Mouse (Mus musculus): ENCODE data around the gene Tpt1.
"Not testable (repeated sequence)": the region's sequence is repeated elsewhere in the genome, so short reads cannot be mapped to it uniquely, and the experiment has no call there.

Tpt1 gene

DNA sequence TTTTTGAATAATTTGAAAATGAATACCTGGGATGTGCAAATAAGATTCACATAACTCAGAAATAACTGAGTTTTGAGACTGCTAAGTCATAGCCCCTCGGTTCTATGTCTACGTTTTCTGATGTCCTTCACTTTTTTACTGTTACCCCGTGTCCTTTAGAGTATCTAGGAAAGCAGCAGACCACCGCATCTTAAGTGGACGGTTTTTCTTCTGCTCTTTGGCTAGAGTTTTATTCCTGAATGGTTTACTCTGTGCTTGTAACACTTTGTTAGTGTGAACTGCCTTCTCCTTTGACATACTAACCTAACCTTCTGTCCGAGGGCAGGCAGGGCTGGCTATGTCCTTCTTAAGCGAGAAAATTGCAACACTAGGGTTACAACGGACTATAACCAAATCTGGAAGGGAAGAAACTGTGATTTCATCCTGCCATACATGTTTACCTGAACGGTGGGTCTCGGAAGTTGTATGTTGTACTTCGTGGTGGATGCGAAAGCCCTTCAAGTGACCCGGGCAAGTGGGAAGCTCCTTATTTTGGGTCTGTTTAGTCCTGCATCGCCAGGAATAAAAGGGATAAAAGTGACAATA is 690 bp upstream of the Tpt1 start:
- no peak for DNase-seq

- DNase-seq = peak; percentile 89 to 91
Observed at GRCm38 (mm10) chr14:75845698-75846115, 814 bp downstream of the Tpt1 start.

DNA sequence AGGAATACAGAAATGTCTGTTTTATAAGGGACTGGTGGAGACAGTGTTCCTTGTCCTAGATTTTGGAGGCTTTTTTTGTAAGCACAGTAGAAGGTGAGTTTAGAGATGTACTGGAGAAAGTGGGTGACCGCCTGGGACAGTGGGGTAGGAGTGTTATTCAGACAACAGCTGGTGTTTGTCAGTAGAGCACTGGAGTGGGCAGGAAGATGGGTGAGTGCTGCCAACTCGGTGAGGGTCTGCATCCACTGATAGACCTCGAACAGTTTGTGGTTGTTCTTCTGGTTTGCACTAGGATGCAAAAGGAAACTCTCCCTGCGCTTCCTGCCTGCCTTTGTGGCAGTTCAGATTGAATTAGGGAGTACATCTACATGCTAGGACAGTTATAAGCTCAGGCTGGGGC is 2.8 kb downstream of the Tpt1 start:
- no peak for DNase-seq

DNA sequence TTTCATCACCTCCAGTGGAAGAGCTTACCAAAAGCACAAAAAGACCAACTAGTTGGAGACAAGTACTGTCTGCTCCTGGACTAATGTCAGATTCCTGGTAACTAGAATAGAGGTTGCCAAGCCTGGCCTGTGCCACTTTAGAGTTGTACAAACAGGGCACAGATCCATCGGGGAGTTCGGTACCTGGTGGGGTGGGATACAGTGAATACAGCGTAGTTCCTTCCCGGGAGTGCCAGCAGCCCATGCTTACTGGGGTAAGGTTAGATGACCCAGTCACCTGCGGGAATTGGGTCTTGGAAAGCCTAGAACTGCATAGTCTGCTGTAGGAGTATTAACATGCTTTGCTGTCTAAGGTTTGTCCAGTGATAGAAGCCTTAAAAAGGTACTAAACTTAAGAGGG is 3.6 kb downstream of the Tpt1 start:
- DNase-seq = no peak

- DNase-seq = no peak
Observed at GRCm38 (mm10) chr14:75849236-75849635, 4.3 kb downstream of the Tpt1 start.

- DNase-seq = no peak
Observed at GRCm38 (mm10) chr14:75849842-75850568, 5.1 kb downstream of the Tpt1 start.

DNA sequence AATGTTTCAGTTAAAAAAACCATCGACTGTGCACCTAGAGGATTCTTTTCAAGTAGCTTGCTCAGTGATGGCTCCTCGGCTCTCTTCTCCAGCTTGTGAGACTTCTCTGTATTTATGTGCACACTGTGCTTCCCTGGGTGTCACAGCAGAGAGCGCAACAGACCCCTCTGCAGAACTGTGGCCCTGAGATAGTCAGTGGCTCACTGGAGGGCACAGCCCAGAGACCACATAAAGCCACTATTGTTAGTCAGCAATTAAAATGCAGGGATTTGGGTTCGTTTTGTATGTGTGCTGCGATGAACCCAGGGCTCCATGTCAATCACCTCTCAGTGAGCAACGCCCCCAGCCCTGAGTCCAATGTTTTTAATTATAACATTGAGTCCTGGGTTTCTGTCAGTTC is 5.9 kb downstream of the Tpt1 start:
- DNase-seq = no peak

DNA sequence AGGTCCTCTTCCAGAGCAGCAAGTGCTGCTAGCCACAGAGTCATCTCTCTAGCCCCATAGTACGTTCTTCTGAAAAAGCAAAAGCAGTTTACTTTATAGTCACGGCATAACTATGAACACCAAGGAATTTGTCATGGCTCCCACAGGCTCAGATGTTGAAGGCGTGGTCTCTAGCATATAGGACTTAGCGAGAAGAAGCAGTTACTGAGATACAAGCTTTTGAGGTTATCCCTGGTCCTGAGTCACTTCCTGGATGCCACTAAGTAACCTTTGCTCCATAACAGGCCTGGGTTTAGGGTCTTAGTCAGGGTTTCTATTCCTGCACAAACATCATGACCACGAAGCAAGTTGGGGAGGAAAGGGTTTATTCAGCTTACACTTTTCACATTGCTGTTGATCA is 7.1 kb downstream of the Tpt1 start:
- DNase-seq = no peak

- no peak for DNase-seq
Observed at GRCm38 (mm10) chr14:75855263-75855992, 10.5 kb downstream of the Tpt1 start.

- DNase-seq = no peak
Observed at GRCm38 (mm10) chr14:75858181-75858580, 13.3 kb downstream of the Tpt1 start.

- DNase-seq = no peak
Observed at GRCm38 (mm10) chr14:75859619-75860018, 14.7 kb downstream of the Tpt1 start.

GRCm38 (mm10) chr14:75862701-75863100 is 17.8 kb downstream of the Tpt1 start:
- DNase-seq = no peak

DNA sequence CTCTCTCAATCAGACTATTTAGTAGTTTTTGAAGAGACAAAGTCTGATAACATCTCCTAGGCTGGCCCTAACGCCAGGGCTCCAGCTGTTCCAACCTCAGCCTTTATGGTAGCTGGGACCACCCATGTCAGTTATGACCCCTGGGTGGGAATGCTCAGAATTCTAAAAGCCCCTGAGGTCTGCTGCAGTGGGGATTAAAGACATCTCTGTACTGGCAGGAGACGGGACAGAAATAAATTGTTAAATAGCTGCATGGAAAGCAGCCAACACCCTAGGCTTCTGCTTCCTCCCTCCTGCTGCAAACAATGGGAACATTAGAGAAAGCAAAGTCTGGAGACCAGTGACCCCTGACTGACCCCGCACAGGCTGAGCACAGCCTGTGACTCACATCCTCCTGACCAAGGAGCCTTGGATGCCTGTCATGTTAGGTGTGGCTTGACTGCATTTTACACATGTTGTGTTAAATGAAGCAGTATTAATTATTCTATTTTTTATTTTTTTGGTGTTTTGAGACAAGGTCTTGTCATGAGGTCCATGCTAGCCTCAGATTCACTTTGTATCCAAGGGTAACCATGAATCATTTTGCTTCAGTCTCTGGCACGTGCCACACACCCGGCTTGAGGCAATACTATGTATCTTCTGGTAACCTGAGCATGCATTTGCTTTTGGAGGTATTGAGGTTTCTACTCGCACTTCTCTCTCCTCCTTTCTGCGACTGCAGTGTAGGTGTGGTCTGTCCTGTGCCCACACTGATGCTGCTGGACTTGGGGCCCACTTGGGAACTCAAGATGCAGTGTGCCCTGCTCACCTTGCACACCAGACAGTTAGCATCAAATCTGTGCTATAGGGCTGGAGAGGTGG is 18.9 kb downstream of the Tpt1 start:
- DNase-seq = peak; percentile 84 to 86

GRCm38 (mm10) chr14:75866706-75867333 is 21.9 kb downstream of the Tpt1 start:
- no peak for DNase-seq

GRCm38 (mm10) chr14:75868028-75868427 is 23.1 kb downstream of the Tpt1 start:
- DNase-seq = not testable (repeated sequence)

DNA sequence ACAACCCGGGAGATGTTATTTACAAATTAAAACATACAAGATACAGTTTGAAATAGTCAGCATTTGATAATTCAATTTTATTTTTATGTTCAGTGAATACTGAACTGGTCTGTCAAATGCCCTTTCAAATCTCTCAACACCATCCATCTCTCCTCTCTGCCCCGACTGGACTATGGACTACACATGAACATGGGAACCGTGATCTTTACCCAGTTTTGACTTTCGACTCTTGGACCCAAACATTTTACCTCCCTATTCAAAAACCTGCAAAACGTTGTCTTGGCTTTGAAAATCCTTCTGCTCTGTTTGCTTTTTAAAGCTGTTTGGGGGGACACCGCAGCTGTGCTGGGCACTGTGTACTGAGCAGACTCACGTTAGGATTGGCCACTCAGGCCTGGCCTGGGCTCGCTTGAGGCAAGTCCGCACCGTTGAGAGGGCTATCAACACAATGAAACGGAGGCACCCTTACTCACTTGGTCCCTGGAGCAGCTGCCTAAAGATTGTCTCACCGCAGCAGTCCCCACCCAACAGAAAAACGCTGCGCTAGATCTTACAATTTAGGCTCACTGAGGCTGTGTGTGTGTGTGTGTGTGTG is 25.0 kb downstream of the Tpt1 start:
- peak; percentile 30 to 43 for DNase-seq

- DNase-seq = peak in 1 of 2 experiments; percentile 46
Observed at GRCm38 (mm10) chr14:75870631-75871030, 25.7 kb downstream of the Tpt1 start.

DNA sequence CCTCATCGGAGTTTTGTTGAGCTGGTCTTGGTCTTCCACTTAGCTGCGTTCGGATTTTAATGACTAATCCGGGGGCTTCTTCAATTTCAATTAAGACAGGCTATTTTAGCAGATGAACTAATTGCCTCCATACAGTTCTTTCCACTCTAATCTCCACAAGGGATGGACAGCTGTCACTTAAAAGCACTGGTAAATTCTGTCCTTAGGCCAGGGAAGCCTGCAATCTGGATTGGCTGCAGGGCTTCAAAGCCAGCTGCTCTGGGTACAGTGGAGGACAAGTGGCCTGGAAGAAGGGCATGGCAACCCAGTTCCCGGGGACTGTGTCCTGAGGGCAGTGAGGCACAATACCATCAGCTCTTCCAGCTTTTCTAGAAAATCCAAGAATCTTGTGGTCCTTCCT is 26.2 kb downstream of the Tpt1 start:
- DNase-seq = no peak

DNA sequence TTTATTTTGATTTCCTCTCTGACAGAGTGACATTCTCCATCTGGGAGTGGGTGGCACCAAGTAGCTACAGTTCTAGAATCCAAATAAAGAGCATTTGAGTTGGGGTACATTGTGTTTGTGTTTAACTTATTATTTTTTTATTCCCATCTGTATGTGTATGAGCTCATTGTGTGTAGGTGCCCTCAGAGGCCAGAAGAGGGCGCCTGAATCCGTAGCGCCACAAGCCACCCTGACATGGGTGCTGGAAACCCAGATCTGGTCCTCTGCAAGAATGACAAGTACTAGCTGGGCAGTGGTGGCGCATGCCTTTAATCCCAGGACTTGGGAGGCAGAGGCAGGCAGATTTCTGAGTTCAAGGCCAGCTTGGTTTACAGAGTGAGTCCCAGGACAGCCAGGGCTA is 26.9 kb downstream of the Tpt1 start:
- no peak for DNase-seq

- peak; percentile 38 to 74 for DNase-seq
Observed at GRCm38 (mm10) chr14:75873612-75874011, 28.7 kb downstream of the Tpt1 start.

- DNase-seq = peak; percentile 58 to 80
Observed at GRCm38 (mm10) chr14:75876320-75877043, 31.6 kb downstream of the Tpt1 start.
